ENCODE assay signal across 10 mouse cellular contexts in genomic region chr17:56409759-56410158, GRCm38 (mm10).
DNase-seq lines count a peak whose midpoint lies in the region; ATAC-seq and TF ChIP-seq lines count a peak whose summit lies in the region.
"Had no signal": no experiment of that assay in that cellular context is flagged by ENCODE, and none has a peak within 500 bp of the region (broad histone marks: within the 10 kb centered on the region; RNA-seq: fewer than 3 reads in every experiment).

No protein-coding gene starts in this region.

- H3K4me1 ChIP-seq in lung, postnatal 0 days (ENCODE audit: insufficient read depth, low read depth, low read length), result no peaks in the 10 kb centered on the region
- peaks cover 14% of the 10 kb centered on the region for H3K4me1 ChIP-seq in kidney, embryonic 16.5 days (ENCODE audit: insufficient read depth, low read length)
- H3K4me1 ChIP-seq in stomach, embryonic 16.5 days (ENCODE audit: control insufficient read depth, insufficient read depth, low read length), result peaks cover 9% of the 10 kb centered on the region; the same call in 1 of the 2 replicates

- DNase-seq in embryo, embryonic 10 days (ENCODE audit: low spot score), result peak; percentile 23
- DNase-seq in embryo, embryonic 10.5 days (ENCODE audit: low spot score), result no peak
- peak; percentile 41 for DNase-seq in lung, postnatal 0 days (ENCODE audit: low spot score)
- DNase-seq in lung, postnatal 10 days, result no peak
- DNase-seq in right cerebral cortex, postnatal 4 days, result no peak
- no peak for DNase-seq in frontal cortex, postnatal 10 days (ENCODE audit: low spot score in 2 of 2)
- DNase-seq: cerebellum, adult 9-10 months had no signal

- WGBS in lung, postnatal 0 days, result 41% methylated on average over 8 of the region's 8 CpGs
- WGBS in kidney, embryonic 16.5 days, result 37% methylated on average over 8 of the region's 8 CpGs
- WGBS in stomach, embryonic 16.5 days, result 26% methylated on average over 8 of the region's 8 CpGs

- no peak for TF ChIP-seq EP300 in lung, postnatal 0 days (IDR thresholded peaks at IDR 0.05)

- ATAC-seq in lung, postnatal 0 days, result peak; percentile 47
- peak; percentile 73 for ATAC-seq in kidney, embryonic 16.5 days (ENCODE audit: low FRiP score, low TSS enrichment)
- ATAC-seq in stomach, embryonic 16.5 days (ENCODE audit: insufficient read depth, low FRiP score), result peak; percentile 77

- H3K27me3 ChIP-seq in lung, postnatal 0 days (replicated peaks; ENCODE audit: insufficient read depth, low read length), result no peaks in the 10 kb centered on the region
- H3K27me3 ChIP-seq in kidney, embryonic 16.5 days (ENCODE audit: insufficient read depth, low read length), result no peaks in the 10 kb centered on the region
- no peaks in the 10 kb centered on the region for H3K27me3 ChIP-seq in stomach, embryonic 16.5 days (ENCODE audit: control insufficient read depth, insufficient read depth, low read length)
- H3K27me3 ChIP-seq: limb, embryonic 15.5 days had no signal

- H3K9ac ChIP-seq in lung, postnatal 0 days (replicated peaks; ENCODE audit: low read depth), result no peak overlapping the region
- H3K9ac ChIP-seq in kidney, embryonic 16.5 days (replicated peaks; ENCODE audit: low read length), result no peak overlapping the region
- H3K9ac ChIP-seq in stomach, embryonic 16.5 days (ENCODE audit: low read length), result peak overlapping the region; percentile 8; the same call in 1 of the 2 replicates
- H3K9ac ChIP-seq: limb, embryonic 15.5 days had no signal

- 0 out of 2 replicates have a peak, but pooled peaks cover 9% of the 10 kb centered on the region for H3K36me3 ChIP-seq in lung, postnatal 0 days (ENCODE audit: insufficient read depth, low read length)
- H3K36me3 ChIP-seq in kidney, embryonic 16.5 days (ENCODE audit: insufficient read depth, low read length), result peaks cover 42% of the 10 kb centered on the region
- peaks cover 19% of the 10 kb centered on the region for H3K36me3 ChIP-seq in stomach, embryonic 16.5 days (ENCODE audit: control insufficient read depth, insufficient read depth, low read length)

- no peak overlapping the region for H3K4me3 ChIP-seq in lung, postnatal 0 days (ENCODE audit: low read depth, low read length)
- no peak overlapping the region for H3K4me3 ChIP-seq in kidney, embryonic 16.5 days (ENCODE audit: low read length)
- H3K4me3 ChIP-seq in stomach, embryonic 16.5 days (replicated peaks; ENCODE audit: low read length), result no peak overlapping the region
- H3K4me3 ChIP-seq: limb, embryonic 15.5 days had no signal

- no peak overlapping the region for H3K4me2 ChIP-seq in lung, postnatal 0 days (replicated peaks; ENCODE audit: low read depth, low read length)
- H3K4me2 ChIP-seq in kidney, embryonic 16.5 days (replicated peaks; ENCODE audit: low read depth, low read length), result no peak overlapping the region
- H3K4me2 ChIP-seq in stomach, embryonic 16.5 days (ENCODE audit: low read depth, low read length), result no peak overlapping the region
- H3K4me2 ChIP-seq: limb, embryonic 15.5 days had no signal

- no peak overlapping the region for H3K27ac ChIP-seq in lung, postnatal 0 days (ENCODE audit: low read length)
- no peak overlapping the region for H3K27ac ChIP-seq in kidney, embryonic 16.5 days (ENCODE audit: low read length)
- no peak overlapping the region for H3K27ac ChIP-seq in stomach, embryonic 16.5 days (ENCODE audit: low read length)
- H3K27ac ChIP-seq: limb, embryonic 15.5 days had no signal

- H3K9me3 ChIP-seq in lung, postnatal 0 days (ENCODE audit: low read length), result no peaks in the 10 kb centered on the region
- no peaks in the 10 kb centered on the region for H3K9me3 ChIP-seq in kidney, embryonic 16.5 days (ENCODE audit: low read length)
- no peaks in the 10 kb centered on the region for H3K9me3 ChIP-seq in stomach, embryonic 16.5 days (replicated peaks; ENCODE audit: control insufficient read depth, low read length)
- H3K9me3 ChIP-seq: limb, embryonic 15.5 days had no signal

- TF ChIP-seq CTCF in lung, postnatal 0 days (IDR thresholded peaks at IDR 0.05), result no peak

Comparison
In these comparisons a context has a peak if more than half of its experiments do, and no peak if none do; other contexts are left out.
1. DNase-seq: peak in embryo, embryonic 10 days (single experiment) and lung, postnatal 0 days (single experiment); none in embryo, embryonic 10.5 days (single experiment), lung, postnatal 10 days (single experiment), right cerebral cortex, postnatal 4 days (single experiment) and frontal cortex, postnatal 10 days (0 of 2).
2. Peak in every context shown above with its lines, with median percentiles within 50 percentile points of each other: ATAC-seq.